Mouse (Mus musculus) limb, embryonic 11.5 days (tissue): ENCODE results near the gene Dnah6. TPM values are rescaled to one million over a fixed set of nuclear protein-coding genes. Genes with fewer than 3 reads are reported as not detected.

Experiments used
- ATAC-seq: fragments of 200-750 bp; cut with Nextera tagmentation; 2 replicates; pipeline ENCODE4 v1.8.0; 2017; ENCODE audit warnings: low read depth; ENCODE audit not compliant: insufficient number of reproducible peaks, low FRiP score, low TSS enrichment
- DNase-seq: peaks from one replicate; pipeline ENCODE4 v3.0.0-alpha.2; 2015; ENCODE audit warnings: low spot score
- H3K27ac ChIP-seq: fragments of 300-500 bp; sonication (generic); replicated peaks from 2 replicates; pipeline ENCODE4 v1.5.1; 2014; ENCODE audit warnings: low read depth, mild to moderate bottlenecking, low read length
- H3K27me3 ChIP-seq: fragments of 300-500 bp; sonication (generic); 2 replicates; pipeline ENCODE4 v1.6.1; 2014; ENCODE audit warnings: mild to moderate bottlenecking, low read length, mixed read lengths; ENCODE audit not compliant: control insufficient read depth, insufficient read depth
- H3K36me3 ChIP-seq: fragments of 300-500 bp; sonication (generic); 2 replicates; pipeline ENCODE4 v1.6.1; 2014; ENCODE audit warnings: mild to moderate bottlenecking, low read length, moderate library complexity, mixed read lengths; ENCODE audit not compliant: control insufficient read depth, insufficient read depth
- H3K4me1 ChIP-seq: fragments of 300-500 bp; sonication (generic); 2 replicates; pipeline ENCODE4 v1.6.1; 2014; ENCODE audit warnings: low read length, mixed read lengths; ENCODE audit not compliant: control insufficient read depth, insufficient read depth
- H3K4me2 ChIP-seq: fragments of 300-500 bp; sonication (generic); 2 replicates; pipeline ENCODE4 v1.6.1; 2014; ENCODE audit warnings: low read depth, mild to moderate bottlenecking, moderate library complexity; ENCODE audit not compliant: severe bottlenecking
- H3K4me3 ChIP-seq: fragments of 300-500 bp; sonication (generic); 2 replicates; pipeline ENCODE4 v1.5.1; 2014; ENCODE audit warnings: low read depth, low read length
- H3K9ac ChIP-seq: fragments of 300-500 bp; sonication (generic); 2 replicates; pipeline ENCODE4 v1.6.1; 2014; ENCODE audit warnings: mild to moderate bottlenecking, low read length
- H3K9me3 ChIP-seq: fragments of 300-500 bp; sonication (generic); 2 replicates; pipeline ENCODE4 v1.6.1; 2016; ENCODE audit warnings: low read length; ENCODE audit not compliant: control insufficient read depth
- WGBS: fragments of 180-500 bp; shearing (Covaris S2); extraction: QIAGEN DNeasy Blood & Tissue Kit; methylation state at CpG from one replicate; pipeline ENCODE4 v1.1.7; 2014; 5-methylcytosine and 5-hydroxymethylcytosine counted together
- polyA plus RNA-seq: library from polyadenylated mRNA; unstranded; fragments of >200 nt; fragmentation: Nextera tagmentation; extraction: Ambion mirVana; gene quantifications from 2 replicates; pipeline ENCODE4 v1.2.1, GENCODE M21; 2014

The Dnah6 gene
- polyA plus RNA-seq, 1 experiment from 2014 or later = 0.01 TPM

- WGBS = 75% methylated on average over 4 of the region's 4 CpGs
- no peak for ATAC-seq
- H3K4me2 ChIP-seq = no peak overlapping the region
These were observed 162.3 kb downstream of the Dnah6 start for GRCm38 (mm10) chr6:73059162-73059561.

GRCm38 (mm10) chr6:73055347-73055746 is 166.1 kb downstream of the Dnah6 start:
- Histone ChIP-seq H3K4me3 (no peak overlapping the region), H3K9ac (no peak overlapping the region), H3K27ac (no peak overlapping the region), H3K27me3 (no peaks in the 10 kb centered on the region), H3K4me2 (no peak overlapping the region), H3K4me1 (no peaks in the 10 kb centered on the region), H3K36me3 (no peaks in the 10 kb centered on the region), H3K9me3 (peaks cover 3% of the 10 kb centered on the region; the same call in 1 of the 2 replicates)
- DNase-seq (no peak), ATAC-seq (no peak)
- WGBS = 94% methylated on average over 6 of the region's 6 CpGs

More at GRCm38 (mm10) chr6:73059162-73059561, 162.3 kb downstream of the Dnah6 start:
- H3K27me3 ChIP-seq = no peaks in the 10 kb centered on the region
- H3K9ac ChIP-seq = no peak overlapping the region
- H3K4me1 ChIP-seq = no peaks in the 10 kb centered on the region
- no peaks in the 10 kb centered on the region for H3K36me3 ChIP-seq
- DNase-seq = no peak
- no peak overlapping the region for H3K27ac ChIP-seq
- H3K9me3 ChIP-seq = peaks cover 3% of the 10 kb centered on the region; the same call in 1 of the 2 replicates
- no peak overlapping the region for H3K4me3 ChIP-seq

GRCm38 (mm10) chr6:73054807-73055206 is 166.6 kb downstream of the Dnah6 start:
- DNase-seq = no peak

GRCm38 (mm10) chr6:73053526-73053925 is 167.9 kb downstream of the Dnah6 start:
- Histone ChIP-seq H3K27ac (no peak overlapping the region), H3K4me2 (no peak overlapping the region), H3K27me3 (no peaks in the 10 kb centered on the region), H3K4me3 (no peak overlapping the region), H3K9ac (no peak overlapping the region), H3K9me3 (peaks cover 3% of the 10 kb centered on the region; the same call in 1 of the 2 replicates), H3K4me1 (no peaks in the 10 kb centered on the region), H3K36me3 (no peaks in the 10 kb centered on the region)
- DNase-seq = no peak
- no peak for ATAC-seq
- WGBS = 94% methylated on average over 9 of the region's 9 CpGs

More at GRCm38 (mm10) chr6:73054807-73055206, 166.6 kb downstream of the Dnah6 start:
- Histone ChIP-seq H3K27ac (no peak overlapping the region), H3K4me1 (no peaks in the 10 kb centered on the region), H3K9ac (no peak overlapping the region), H3K4me3 (no peak overlapping the region), H3K27me3 (no peaks in the 10 kb centered on the region), H3K9me3 (peaks cover 3% of the 10 kb centered on the region; the same call in 1 of the 2 replicates), H3K36me3 (no peaks in the 10 kb centered on the region), H3K4me2 (no peak overlapping the region)
- no peak for ATAC-seq
- WGBS = 92% methylated on average over 6 of the region's 6 CpGs

GRCm38 (mm10) chr6:73047259-73047658 is 174.2 kb downstream of the Dnah6 start:
- H3K4me3 ChIP-seq = no peak overlapping the region
- H3K4me1 ChIP-seq = no peaks in the 10 kb centered on the region
- H3K27me3 ChIP-seq = no peaks in the 10 kb centered on the region
- no peaks in the 10 kb centered on the region for H3K36me3 ChIP-seq
- H3K4me2 ChIP-seq = no peak overlapping the region
- 82% methylated on average over 7 of the region's 7 CpGs for WGBS
- DNase-seq = no peak
- ATAC-seq = no peak
- H3K9ac ChIP-seq = no peak overlapping the region
- H3K9me3 ChIP-seq = no peaks in the 10 kb centered on the region
- no peak overlapping the region for H3K27ac ChIP-seq

GRCm38 (mm10) chr6:73045944-73046343 is 175.5 kb downstream of the Dnah6 start:
- Histone ChIP-seq H3K36me3 (no peaks in the 10 kb centered on the region), H3K27me3 (no peaks in the 10 kb centered on the region), H3K4me2 (no peak overlapping the region), H3K27ac (no peak overlapping the region), H3K9ac (no peak overlapping the region), H3K9me3 (no peaks in the 10 kb centered on the region), H3K4me1 (no peaks in the 10 kb centered on the region), H3K4me3 (no peak overlapping the region)
- 78% methylated on average over 3 of the region's 3 CpGs for WGBS
- ATAC-seq = no peak
- DNase-seq = no peak

GRCm38 (mm10) chr6:73042278-73042677 is 179.2 kb downstream of the Dnah6 start:
- Histone ChIP-seq H3K9ac (no peak overlapping the region), H3K36me3 (no peaks in the 10 kb centered on the region), H3K9me3 (no peaks in the 10 kb centered on the region), H3K4me1 (no peaks in the 10 kb centered on the region), H3K4me3 (no peak overlapping the region), H3K27ac (no peak overlapping the region), H3K4me2 (no peak overlapping the region), H3K27me3 (no peaks in the 10 kb centered on the region)
- ATAC-seq (no peak), DNase-seq (no peak)
- 79% methylated on average over 6 of the region's 6 CpGs for WGBS

GRCm38 (mm10) chr6:73038291-73038690 is 183.2 kb downstream of the Dnah6 start:
- no peak overlapping the region for H3K4me3 ChIP-seq
- no peaks in the 10 kb centered on the region for H3K27me3 ChIP-seq
- no peaks in the 10 kb centered on the region for H3K36me3 ChIP-seq
- DNase-seq = no peak
- 87% methylated on average over 2 of the region's 2 CpGs for WGBS
- H3K4me2 ChIP-seq = no peak overlapping the region
- no peak for ATAC-seq
- no peak overlapping the region for H3K9ac ChIP-seq
- no peaks in the 10 kb centered on the region for H3K4me1 ChIP-seq
- H3K9me3 ChIP-seq = no peaks in the 10 kb centered on the region
- H3K27ac ChIP-seq = no peak overlapping the region

GRCm38 (mm10) chr6:73028853-73029252 is 192.6 kb downstream of the Dnah6 start:
- WGBS = 88% methylated on average over 3 of the region's 3 CpGs
- no peaks in the 10 kb centered on the region for H3K4me1 ChIP-seq
- no peak overlapping the region for H3K4me3 ChIP-seq
- H3K9ac ChIP-seq = no peak overlapping the region
- DNase-seq = no peak
- no peak for ATAC-seq
- H3K27ac ChIP-seq = no peak overlapping the region
- no peaks in the 10 kb centered on the region for H3K9me3 ChIP-seq
- H3K4me2 ChIP-seq = no peak overlapping the region
- no peaks in the 10 kb centered on the region for H3K36me3 ChIP-seq
- H3K27me3 ChIP-seq = no peaks in the 10 kb centered on the region
